Mouse (Mus musculus) CH12.LX (cell line): ENCODE results near the gene S1pr3. TPM values are rescaled to one million over a fixed set of nuclear protein-coding genes. Genes with fewer than 3 reads are reported as not detected.

Experiments used
- DNase-seq: peaks from one replicate; pipeline ENCODE4 v3.0.0-alpha.2; 2013; ENCODE audit errors: extremely low read depth
- H3K27ac ChIP-seq: 2 replicates; pipeline ENCODE4 v1.5.1; 2012; ENCODE audit warnings: low read depth, mild to moderate bottlenecking, control low read depth, moderate library complexity; ENCODE audit not compliant: insufficient read depth
- H3K27me3 ChIP-seq: replicated peaks from 2 replicates; pipeline ENCODE3; 2012; ENCODE audit warnings: inconsistent platforms
- H3K36me3 ChIP-seq, 2 experiments: replicated peaks in 1 of 2; 2 replicates each; pipeline versions ENCODE3 to v1.6.1; 2012; ENCODE audit warnings: inconsistent platforms in 1 of 2, low read length in 1 of 2, mild to moderate bottlenecking in 1 of 2, mixed read lengths in 1 of 2, moderate library complexity in 1 of 2; ENCODE audit not compliant: control insufficient read depth in 1 of 2, insufficient read depth in 1 of 2
- H3K4me1 ChIP-seq, 2 experiments: 2 replicates each; pipeline ENCODE4 v1.6.1; 2012; ENCODE audit warnings: inconsistent platforms in 1 of 2, moderate library complexity in 1 of 2; ENCODE audit not compliant: insufficient read depth in 2 of 2, control insufficient read depth in 1 of 2
- H3K4me2 ChIP-seq: 2 replicates; pipeline ENCODE4 v1.6.1; 2012; ENCODE audit warnings: low read depth, mild to moderate bottlenecking, control low read depth; ENCODE audit not compliant: poor library complexity, insufficient read depth, severe bottlenecking
- H3K4me3 ChIP-seq, 3 experiments: fragments of 150-350 bp in 1 of 3; sonication (generic) in 1 of 3; replicated peaks in 1 of 3; 2 replicates each; pipeline versions ENCODE3 to v1.5.1; 2011 to 2012; ENCODE audit warnings: low read depth in 2 of 3, low read length in 2 of 3, mild to moderate bottlenecking in 2 of 3, moderate library complexity in 2 of 3, control low read depth in 1 of 3, improper control_type of control experiment in 1 of 3, inconsistent platforms in 1 of 3, mixed read lengths in 1 of 3; ENCODE audit not compliant: poor library complexity in 1 of 3
- H3K79me2 ChIP-seq: replicated peaks from 2 replicates; pipeline ENCODE4 v1.6.1; 2012; ENCODE audit warnings: mild to moderate bottlenecking, moderate library complexity; ENCODE audit not compliant: control insufficient read depth, poor library complexity, insufficient read depth, severe bottlenecking; ENCODE audit errors: extremely low read depth
- H3K9ac ChIP-seq: 2 replicates; pipeline ENCODE4 v1.6.1; 2012; ENCODE audit warnings: low read depth, mild to moderate bottlenecking, control low read depth, moderate library complexity; ENCODE audit not compliant: insufficient read depth
- H3K9me3 ChIP-seq: replicated peaks from 2 replicates; pipeline ENCODE3; 2012; ENCODE audit warnings: low read length, inconsistent platforms, mixed read lengths
- CHD1 ChIP-seq: IDR thresholded peaks from 2 replicates; pipeline ENCODE4 v1.6.1; 2012; ENCODE audit warnings: low read depth, low read length, improper control_type of control experiment, inconsistent platforms
- CTCF ChIP-seq, 2 experiments: IDR thresholded peaks in 1 of 2; conservative IDR thresholded peaks in 1 of 2; 2 replicates each; pipeline ENCODE4 v1.5.1; 2011 to 2012; ENCODE audit warnings: low read depth in 2 of 2, low read length in 2 of 2, improper control_type of control experiment in 1 of 2, inconsistent platforms in 1 of 2, mild to moderate bottlenecking in 1 of 2, moderate library complexity in 1 of 2
- E2F4 ChIP-seq: IDR thresholded peaks from 2 replicates; pipeline ENCODE4 v1.6.1; 2011; ENCODE audit warnings: low read depth, low read length, improper control_type of control experiment; ENCODE audit not compliant: insufficient replicate concordance
- EP300 ChIP-seq: IDR thresholded peaks from 2 replicates; pipeline ENCODE4 v1.6.1; 2011; ENCODE audit warnings: low read length, improper control_type of control experiment
- ETS1 ChIP-seq: conservative IDR thresholded peaks from 2 replicates; pipeline ENCODE4 v1.6.1; 2012; ENCODE audit warnings: low read depth, mild to moderate bottlenecking, inconsistent platforms, low read length, improper control_type of control experiment, moderate library complexity
- GABPA ChIP-seq: IDR thresholded peaks from 2 replicates; pipeline ENCODE4 v1.6.1; 2012; ENCODE audit warnings: low read depth, low read length, improper control_type of control experiment, inconsistent platforms; ENCODE audit not compliant: insufficient replicate concordance
- IRF4 ChIP-seq: IDR thresholded peaks from 2 replicates; pipeline ENCODE4 v1.6.1; 2014; ENCODE audit warnings: low read depth, mild to moderate bottlenecking, inconsistent platforms, low read length, improper control_type of control experiment
- MAX ChIP-seq: IDR thresholded peaks from 2 replicates; pipeline ENCODE4 v1.6.1; 2011; ENCODE audit warnings: low read length, improper control_type of control experiment
- MXI1 ChIP-seq: IDR thresholded peaks from 2 replicates; pipeline ENCODE4 v1.6.1; 2011; ENCODE audit warnings: mild to moderate bottlenecking, low read depth, low read length, improper control_type of control experiment
- MYC ChIP-seq: IDR thresholded peaks from 2 replicates; pipeline ENCODE4 v1.6.1; 2011; ENCODE audit warnings: low read depth, mild to moderate bottlenecking, improper control_type of control experiment, low read length
- NRF1 ChIP-seq: IDR thresholded peaks from 2 replicates; pipeline ENCODE4 v1.6.1; 2014; ENCODE audit warnings: low read depth, mild to moderate bottlenecking, inconsistent platforms, low read length, improper control_type of control experiment, moderate library complexity
- PAX5 ChIP-seq: IDR thresholded peaks from 2 replicates; pipeline ENCODE4 v1.6.1; 2012; ENCODE audit warnings: low read length, inconsistent platforms, mixed read lengths
- POLR2AphosphoS2 ChIP-seq: IDR thresholded peaks from 2 replicates; pipeline ENCODE4 v1.6.1; 2011; ENCODE audit warnings: low read depth, low read length, improper control_type of control experiment
- RCOR1 ChIP-seq: conservative IDR thresholded peaks from 2 replicates; pipeline ENCODE4 v1.6.1; 2012; ENCODE audit warnings: low read depth, mild to moderate bottlenecking, inconsistent platforms, low read length, improper control_type of control experiment
- USF2 ChIP-seq: conservative IDR thresholded peaks from 2 replicates; pipeline ENCODE4 v1.6.1; 2011; ENCODE audit warnings: low read depth, low read length, improper control_type of control experiment
- ZKSCAN1 ChIP-seq: IDR thresholded peaks from 2 replicates; pipeline ENCODE4 v1.6.1; 2012; ENCODE audit warnings: low read depth, inconsistent platforms, low read length, improper control_type of control experiment, borderline replicate concordance
- dilution Hi-C: fragments of 300-500 bp; cut with MboI; formaldehyde crosslinking; loops from 2 replicates; pipeline ENCODE4 v1.14.3; 2020; ENCODE audit warnings: low sequenced_read_pairs; ENCODE audit not compliant: extremely low pct_unique_long_range_greater_than_20kb, extremely low pct_ligation_motif_present
- in situ Hi-C: fragments of 300-500 bp; cut with MboI; formaldehyde crosslinking; loops from 3 replicates; pipeline ENCODE4 v1.14.3; 2019; ENCODE audit warnings: low sequenced_read_pairs, low pct_ligation_motif_present, low pct_unique_long_range_greater_than_20kb, mixed read lengths
- polyA plus RNA-seq: library from polyadenylated mRNA; unstranded; fragments of >175 nt; gene quantifications from 2 replicates; pipeline ENCODE4 v1.2.1, GENCODE M21; 2012; ENCODE audit warnings: low read depth; ENCODE audit not compliant: insufficient read length
- total RNA-seq, 2 experiments: library from RNA; depleted of rRNA; stranded (reverse); fragments of 300-350 nt in 1 of 2; fragments of >200 nt in 1 of 2; gene quantifications; 2 replicates each; pipeline ENCODE4 v1.2.3; 2012 to 2014

The S1pr3 gene
- total and polyA plus RNA-seq, 3 experiments: 7.5 to 33.4 (median 8.6) TPM

- Histone ChIP-seq H3K9me3 (no peaks in the 10 kb centered on the region), H3K4me2 (no peak overlapping the region), H3K4me3 (no peak overlapping the region), H3K79me2 (no peaks in the 10 kb centered on the region), H3K9ac (no peak overlapping the region), H3K4me1 (peaks cover 0 to 6% of the 10 kb centered on the region in 2 experiments; a peak in 2 of 4 replicates), H3K36me3 (no peaks in the 10 kb centered on the region), H3K27ac (no peak overlapping the region), H3K27me3 (peaks cover 2% of the 10 kb centered on the region)
- in situ Hi-C loops: no loop called here
- TF ChIP-seq IRF4 (no peak), MAX (no peak), USF2 (no peak), RCOR1 (no peak), MXI1 (no peak), GABPA (no peak)
- dilution Hi-C loops: no loop called here
- DNase-seq: no peak
Measured at GRCm38 (mm10) chr13:51435146-51435545, 26.7 kb downstream of the S1pr3 start.

- Histone ChIP-seq H3K36me3 (no peaks in the 10 kb centered on the region), H3K4me3 (no peak overlapping the region), H3K9ac (no peak overlapping the region), H3K9me3 (no peaks in the 10 kb centered on the region), H3K79me2 (no peaks in the 10 kb centered on the region), H3K4me2 (no peak overlapping the region), H3K27ac (no peak overlapping the region), H3K27me3 (peaks cover 2% of the 10 kb centered on the region), H3K4me1 (peaks cover 0 to 6% of the 10 kb centered on the region in 2 experiments; a peak in 2 of 4 replicates)
- DNase-seq: no peak
- dilution Hi-C loops: no loop called here
- in situ Hi-C loops: no loop called here
- TF ChIP-seq GABPA: no peak
- TF ChIP-seq CHD1: no peak
- no peak for TF ChIP-seq IRF4
- TF ChIP-seq ETS1: no peak
- no peak for TF ChIP-seq POLR2AphosphoS2
- TF ChIP-seq E2F4: no peak
- no peak for TF ChIP-seq NRF1
- no peak for TF ChIP-seq PAX5
- no peak for TF ChIP-seq ZKSCAN1
- TF ChIP-seq EP300: no peak
- no peak for TF ChIP-seq CTCF (conservative IDR thresholded peaks at IDR 0.05 in 1 of 2, IDR thresholded peaks at IDR 0.05 in 1 of 2; ENCODE audit: low read depth in 2 of 2, low read length in 2 of 2)
- no peak for TF ChIP-seq MYC
Measured at GRCm38 (mm10) chr13:51437105-51438085, 29.0 kb downstream of the S1pr3 start.
